Mouse (Mus musculus): ENCODE data around the gene Atic.

Gene Atic

GRCm38 (mm10) chr1:71594268-71594667, 37.3 kb downstream of the Atic start:
- DNase-seq (ENCODE audit: low read depth, low spot score), result no peak

GRCm38 (mm10) chr1:71595365-71595764, 38.4 kb downstream of the Atic start:
- no peak for DNase-seq (ENCODE audit: low read depth, low spot score)

GRCm38 (mm10) chr1:71605751-71606150, 48.8 kb downstream of the Atic start:
- no peak for DNase-seq (ENCODE audit: low read depth, low spot score)

- no peak for DNase-seq (ENCODE audit: low read depth, low spot score)
These were observed 49.8 kb downstream of the Atic start for GRCm38 (mm10) chr1:71606600-71607325.

GRCm38 (mm10) chr1:71609057-71609775, 52.3 kb downstream of the Atic start:
- DNase-seq (ENCODE audit: low read depth, low spot score), result no peak

GRCm38 (mm10) chr1:71609916-71610315, 53.0 kb downstream of the Atic start:
- DNase-seq (ENCODE audit: low read depth, low spot score), result no peak

GRCm38 (mm10) chr1:71612256-71612655, 55.3 kb downstream of the Atic start:
- no peak for DNase-seq (ENCODE audit: low read depth, low spot score)

GRCm38 (mm10) chr1:71614545-71615246, 57.7 kb downstream of the Atic start:
- DNase-seq (ENCODE audit: low read depth, low spot score), result peak; percentile 34

GRCm38 (mm10) chr1:71621526-71621925, 64.6 kb downstream of the Atic start:
- DNase-seq (ENCODE audit: low read depth, low spot score), result no peak

GRCm38 (mm10) chr1:71623625-71624024, 66.7 kb downstream of the Atic start:
- DNase-seq (ENCODE audit: low read depth, low spot score), result no peak

Measured in brain, embryonic 18.5 days (tissue).